Mouse (Mus musculus) 3T3-L1 (cell line): ENCODE data around the gene Eya2.

Experiments
- DNase-seq: peaks from one replicate; pipeline ENCODE4 v3.0.0-alpha.2; 2015; ENCODE audit warnings: low read depth, low spot score

Gene Eya2

GRCm38 (mm10) chr2:165716688-165717087 lies 121.9 kb downstream of the Eya2 start:
- peak; percentile 9 for DNase-seq

GRCm38 (mm10) chr2:165717182-165718176 lies 122.6 kb downstream of the Eya2 start:
- DNase-seq: no peak

GRCm38 (mm10) chr2:165719382-165719781 lies 124.5 kb downstream of the Eya2 start:
- no peak for DNase-seq

- DNase-seq: peak; percentile 17
Observed at GRCm38 (mm10) chr2:165721941-165722340, 127.1 kb downstream of the Eya2 start.

- DNase-seq: no peak
Observed at GRCm38 (mm10) chr2:165732552-165733238, 137.9 kb downstream of the Eya2 start.

GRCm38 (mm10) chr2:165733701-165734100 lies 138.9 kb downstream of the Eya2 start:
- DNase-seq: no peak

GRCm38 (mm10) chr2:165736297-165736696 lies 141.5 kb downstream of the Eya2 start:
- DNase-seq: no peak

GRCm38 (mm10) chr2:165740381-165740780 lies 145.5 kb downstream of the Eya2 start:
- DNase-seq: no peak

- DNase-seq: no peak
Observed at GRCm38 (mm10) chr2:165740982-165741381, 146.2 kb downstream of the Eya2 start.

- DNase-seq: no peak
Observed at GRCm38 (mm10) chr2:165741526-165742050, 146.8 kb downstream of the Eya2 start.

GRCm38 (mm10) chr2:165742210-165742786 lies 147.5 kb downstream of the Eya2 start:
- DNase-seq: no peak

GRCm38 (mm10) chr2:165745306-165746098 lies 150.7 kb downstream of the Eya2 start:
- DNase-seq: no peak

- peak; percentile 20 for DNase-seq
Observed at GRCm38 (mm10) chr2:165747975-165748374, 153.1 kb downstream of the Eya2 start.

- no peak for DNase-seq
Observed at GRCm38 (mm10) chr2:165748426-165748825, 153.6 kb downstream of the Eya2 start.

GRCm38 (mm10) chr2:165751068-165751467 lies 156.2 kb downstream of the Eya2 start:
- peak; percentile 39 for DNase-seq

GRCm38 (mm10) chr2:165752704-165753103 lies 157.9 kb downstream of the Eya2 start:
- no peak for DNase-seq

GRCm38 (mm10) chr2:165757799-165758198 lies 163.0 kb downstream of the Eya2 start:
- DNase-seq: no peak

GRCm38 (mm10) chr2:165758534-165758933 lies 163.7 kb downstream of the Eya2 start:
- no peak for DNase-seq

GRCm38 (mm10) chr2:165759421-165759985 lies 164.7 kb downstream of the Eya2 start:
- DNase-seq: no peak

GRCm38 (mm10) chr2:165768805-165769358 lies 174.1 kb downstream of the Eya2 start:
- no peak for DNase-seq
